In genomic region chr12:45467058-45467457, GRCm38 (mm10) we compare ENCODE assay signal across 8 mouse cellular contexts.
DNase-seq lines count a peak whose midpoint lies in the region.

No protein-coding gene starts in this region.

- DNase-seq in cerebellum, postnatal 10 days = peak; percentile 65 to 78
- no peak for DNase-seq in cerebellum, adult 11-12 months
- peak; percentile 13 for DNase-seq in retina, embryonic 14.5 days (ENCODE audit: low spot score)
- DNase-seq in retina, postnatal 1 day = no peak
- DNase-seq in left cerebral cortex, adult 11 months (ENCODE audit: low spot score) = peak; percentile 26
- DNase-seq in right cerebral cortex, adult 2 months (ENCODE audit: low spot score in 2 of 2) = peak; percentile 50 to 59
- DNase-seq in thymus, postnatal 25 days = no peak
- no peak for DNase-seq in natural killer cell, adult 2 months (ENCODE audit: low spot score in 2 of 2)

Comparison
In these comparisons a context has a peak if more than half of its experiments do, and no peak if none do; other contexts are left out.
1. DNase-seq: peak in cerebellum, postnatal 10 days (2 of 2), retina, embryonic 14.5 days (single experiment), left cerebral cortex, adult 11 months (single experiment) and right cerebral cortex, adult 2 months (2 of 2); none in cerebellum, adult 11-12 months (single experiment), retina, postnatal 1 day (single experiment), thymus, postnatal 25 days (single experiment) and natural killer cell, adult 2 months (0 of 2).